Comparison of ENCODE assay signal across 11 mouse cellular contexts in genomic region chr15:99129956-99130910, GRCm38 (mm10). TPM values are rescaled to one million over a fixed set of nuclear protein-coding genes. Genes with fewer than 3 reads are reported as not detected.
DNase-seq lines count a peak whose midpoint lies in the region; ATAC-seq lines count a peak whose summit lies in the region.
"Had no signal": no experiment of that assay in that cellular context is flagged by ENCODE, and none has a peak within 500 bp of the region (broad histone marks: within the 10 kb centered on the region; RNA-seq: fewer than 3 reads in every experiment).

No protein-coding gene starts in this region.

- H3K27ac ChIP-seq in heart, embryonic 10.5 days: peak overlapping the region; percentile 62
- H3K27ac ChIP-seq in limb, embryonic 10.5 days: peak overlapping the region; percentile 8; the same call in 1 of the 2 replicates

- H3K9me3 ChIP-seq in heart, embryonic 10.5 days: no peaks in the 10 kb centered on the region
- H3K9me3 ChIP-seq in megakaryocyte, embryonic 14.5 days: no peaks in the 10 kb centered on the region
- H3K9me3 ChIP-seq in limb, embryonic 10.5 days (replicated peaks): no peaks in the 10 kb centered on the region

- H3K4me3 ChIP-seq in heart, embryonic 10.5 days: 0 out of 2 replicates have a peak overlapping the region, but pooled peaks have one; percentile 3
- H3K4me3 ChIP-seq in megakaryocyte, embryonic 14.5 days (replicated peaks): peak overlapping the region; percentile 48
- no peak overlapping the region for H3K4me3 ChIP-seq in limb, embryonic 10.5 days

- H3K36me3 ChIP-seq in heart, embryonic 10.5 days: peaks cover 26% of the 10 kb centered on the region
- peaks cover 4% of the 10 kb centered on the region for H3K36me3 ChIP-seq in megakaryocyte, embryonic 14.5 days (replicated peaks; ENCODE audit: low read length)
- peaks cover 61% of the 10 kb centered on the region for H3K36me3 ChIP-seq in limb, embryonic 10.5 days

- no peak for ATAC-seq in megakaryocyte, adult 5-6 weeks (ENCODE audit: poor library complexity, severe bottlenecking)

- 67% methylated on average over 22 of the region's 22 CpGs for WGBS in heart, embryonic 10.5 days
- 76% methylated on average over 22 of the region's 22 CpGs for WGBS in limb, embryonic 10.5 days

- H3K4me1 ChIP-seq in heart, embryonic 10.5 days: peaks cover 27% of the 10 kb centered on the region
- H3K4me1 ChIP-seq in megakaryocyte, embryonic 14.5 days: peaks cover 32% of the 10 kb centered on the region
- peaks cover 36% of the 10 kb centered on the region for H3K4me1 ChIP-seq in limb, embryonic 10.5 days

- no peak for DNase-seq in heart, embryonic 10.5 days (ENCODE audit: low spot score)
- DNase-seq in heart, adult 11 months: no peak
- no peak for DNase-seq in limb, embryonic 10.5 days (ENCODE audit: low spot score)
- DNase-seq in thymus, postnatal 14 days: peak; percentile 25
- no peak for DNase-seq in right cerebral cortex, postnatal 25 days
- no peak for DNase-seq in spleen, adult 12 weeks (ENCODE audit: low spot score)
- DNase-seq: cerebellum, postnatal 14 days; lung, postnatal 14 days had no signal

- no peaks in the 10 kb centered on the region for H3K27me3 ChIP-seq in heart, embryonic 10.5 days (ENCODE audit: insufficient read depth, poor library complexity, severe bottlenecking)
- peaks cover 8% of the 10 kb centered on the region for H3K27me3 ChIP-seq in megakaryocyte, embryonic 14.5 days (replicated peaks)
- H3K27me3 ChIP-seq in limb, embryonic 10.5 days (ENCODE audit: low read depth, poor library complexity, severe bottlenecking): no peaks in the 10 kb centered on the region

RNA-seq across cellular contexts. Expression of gene Spats2, which starts 4.5 kb away (rescaled TPM):
- polyA plus RNA-seq in heart, embryonic 10.5 days (2016; fragmentation: Nextera tagmentation; extraction: Ambion mirVana): 42.1 and 58.5 TPM in 2 replicates
- 5.3 and 8.2 TPM in 2 replicates for polyA plus RNA-seq in megakaryocyte, embryonic 14.5 days (2012; ENCODE audit: insufficient read depth, low replicate concordance)
- not detected in 2 replicates for total RNA-seq in megakaryocyte, adult 5-6 weeks (2015)
- not detected in 2 replicates for total RNA-seq in megakaryocyte, adult 5-6 weeks (2017)
- 60.5 and 64.1 TPM in 2 replicates for polyA plus RNA-seq in limb, embryonic 10.5 days (2016; fragmentation: Nextera tagmentation; extraction: Ambion mirVana)

RNA-seq across cellular contexts. Expression of gene Dnajc22, which starts 37.3 kb away (rescaled TPM):
- 2.7 and 7.5 TPM in 2 replicates for polyA plus RNA-seq in heart, embryonic 10.5 days (2016; fragmentation: Nextera tagmentation; extraction: Ambion mirVana)
- not detected in 2 replicates for polyA plus RNA-seq in megakaryocyte, embryonic 14.5 days (2012; ENCODE audit: insufficient read depth, low replicate concordance)
- total RNA-seq in megakaryocyte, adult 5-6 weeks (2015): not detected in 2 replicates
- total RNA-seq in megakaryocyte, adult 5-6 weeks (2017): 0.11 TPM in 1 of 2 replicates, not detected in the other
- polyA plus RNA-seq in limb, embryonic 10.5 days (2016; fragmentation: Nextera tagmentation; extraction: Ambion mirVana): 1.4 and 2.1 TPM in 2 replicates

RNA-seq across cellular contexts. Expression of gene C1ql4, which starts 42.6 kb away (rescaled TPM):
- 0.12 and 0.20 TPM in 2 replicates for polyA plus RNA-seq in heart, embryonic 10.5 days (2016; fragmentation: Nextera tagmentation; extraction: Ambion mirVana)
- polyA plus RNA-seq in megakaryocyte, embryonic 14.5 days (2012; ENCODE audit: insufficient read depth, low replicate concordance): not detected in 2 replicates
- not detected in 2 replicates for total RNA-seq in megakaryocyte, adult 5-6 weeks (2015)
- total RNA-seq in megakaryocyte, adult 5-6 weeks (2017): not detected in 2 replicates
- 0.15 and 0.23 TPM in 2 replicates for polyA plus RNA-seq in limb, embryonic 10.5 days (2016; fragmentation: Nextera tagmentation; extraction: Ambion mirVana)
- total RNA-seq: adrenal gland, adult 18-20 months had no signal

RNA-seq across cellular contexts. Expression of gene Troap, which starts 55.9 kb away (rescaled TPM):
- 35.7 TPM in 2 replicates for polyA plus RNA-seq in heart, embryonic 10.5 days (2016; fragmentation: Nextera tagmentation; extraction: Ambion mirVana)
- polyA plus RNA-seq in megakaryocyte, embryonic 14.5 days (2012; ENCODE audit: insufficient read depth, low replicate concordance): 27.8 and 75.4 TPM in 2 replicates
- total RNA-seq in megakaryocyte, adult 5-6 weeks (2015): 27.1 and 37.2 TPM in 2 replicates
- 27.9 and 28.3 TPM in 2 replicates for total RNA-seq in megakaryocyte, adult 5-6 weeks (2017)
- polyA plus RNA-seq in limb, embryonic 10.5 days (2016; fragmentation: Nextera tagmentation; extraction: Ambion mirVana): 54.8 and 56.2 TPM in 2 replicates
- total RNA-seq: adrenal gland, adult 18-20 months had no signal
